ENCODE assay signal across 7 mouse cellular contexts in the genomic region with DNA sequence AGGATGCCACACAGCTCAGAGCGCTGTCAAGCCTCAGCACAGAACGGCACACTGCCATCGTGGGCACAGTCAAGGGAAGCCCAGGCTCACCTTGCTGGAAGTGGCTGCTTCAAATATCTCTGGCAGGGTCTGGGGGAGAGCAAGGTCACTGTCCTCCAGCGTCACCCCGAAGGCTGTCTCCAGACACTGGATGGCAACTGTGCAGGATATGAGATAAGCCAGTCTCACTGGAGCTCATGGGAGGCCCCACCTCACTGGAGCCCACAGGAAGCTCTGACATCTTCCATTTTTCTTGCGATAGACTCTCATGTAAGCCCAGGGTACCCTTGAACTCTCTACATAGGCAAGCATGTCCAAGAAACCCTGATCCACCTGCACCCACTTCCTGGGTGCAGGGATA.
"Had no signal": no experiment of that assay in that cellular context is flagged by ENCODE, and none has a peak within 500 bp of the region (broad histone marks: within the 10 kb centered on the region; RNA-seq: fewer than 3 reads in every experiment).

No protein-coding gene starts in this region.

- H3K27me3 ChIP-seq: limb, embryonic 13.5 days; midbrain, embryonic 12.5 days had no signal

- H3K27ac ChIP-seq: limb, embryonic 13.5 days; midbrain, embryonic 12.5 days; stomach, postnatal 0 days had no signal

- H3K9me3 ChIP-seq: limb, embryonic 13.5 days; midbrain, embryonic 12.5 days had no signal

- H3K4me2 ChIP-seq: limb, embryonic 13.5 days; midbrain, embryonic 12.5 days had no signal

- ATAC-seq: intestine, embryonic 16.5 days had no signal

- H3K9ac ChIP-seq: limb, embryonic 13.5 days; midbrain, embryonic 12.5 days had no signal

- H3K4me1 ChIP-seq: limb, embryonic 13.5 days; midbrain, embryonic 12.5 days had no signal

- H3K4me3 ChIP-seq: limb, embryonic 13.5 days; midbrain, embryonic 12.5 days had no signal

- DNase-seq: left cerebral cortex, postnatal 4 days; lung, adult 18-20 months; right cerebral cortex, postnatal 25 days had no signal
